Mouse (Mus musculus) liver, adult 2 months (tissue): ENCODE measurements at regions not wholly inside any gene's neighbourhood (a gene's known extent, or its start where the extent isn't known, plus 50 kb on each side); places are given as distances from the start of the nearest gene placed in this dataset.

Experiments
- CTCF ChIP-seq: fragments of 200-500 bp; IDR thresholded peaks from 2 replicates; pipeline ENCODE4 v1.5.1; 2011; ENCODE audit warnings: low read depth, low read length, control low read depth
- POLR2A ChIP-seq: fragments of 200-500 bp; IDR thresholded peaks from 2 replicates; pipeline ENCODE4 v1.6.1; 2011; ENCODE audit warnings: low read length, control low read depth; ENCODE audit not compliant: insufficient read depth; ENCODE audit errors: extremely low read depth

GRCm38 (mm10) chr10:87718491-87718890, 139.6 kb upstream of the Igf1 start:
- no peak for TF ChIP-seq CTCF
- TF ChIP-seq POLR2A, result no peak
